In genomic region chr3:55742218-55742617, GRCm38 (mm10) we compare ENCODE assay signal across 20 mouse cellular contexts. TPM values are rescaled to one million over a fixed set of nuclear protein-coding genes. Genes with fewer than 3 reads are reported as not detected.
DNase-seq lines count a peak whose midpoint lies in the region; ATAC-seq and TF ChIP-seq lines count a peak whose summit lies in the region.
"Had no signal": no experiment of that assay in that cellular context is flagged by ENCODE, and none has a peak within 500 bp of the region (broad histone marks: within the 10 kb centered on the region; RNA-seq: fewer than 3 reads in every experiment).

No protein-coding gene starts in this region.

- no peak overlapping the region for H3K27ac ChIP-seq in forebrain, embryonic 16.5 days (ENCODE audit: low read length)
- H3K27ac ChIP-seq in hindbrain, embryonic 15.5 days (replicated peaks): peak overlapping the region; percentile 78
- peak overlapping the region; percentile 89 for H3K27ac ChIP-seq in midbrain, embryonic 15.5 days
- no peak overlapping the region for H3K27ac ChIP-seq in cerebellum, adult 2 months (ENCODE audit: insufficient read depth, low read length)
- H3K27ac ChIP-seq: embryonic facial prominence, embryonic 12.5 days; kidney, embryonic 15.5 days; macrophage had no signal

- no peak for TF ChIP-seq POLR2A in brain, embryonic 14.5 days (IDR thresholded peaks at IDR 0.05; ENCODE audit: borderline replicate concordance, extremely low read depth, insufficient read depth, insufficient read length, poor library complexity, severe bottlenecking)
- TF ChIP-seq POLR2A in cerebellum, adult 2 months (IDR thresholded peaks at IDR 0.05; ENCODE audit: borderline replicate concordance, insufficient read depth, low read length): no peak

- ATAC-seq in forebrain, embryonic 16.5 days: peak; percentile 22; the same call in 1 of the 2 replicates
- ATAC-seq in hindbrain, embryonic 15.5 days (ENCODE audit: low FRiP score, low read depth): no peak; the same call in 1 of the 2 replicates
- peak; percentile 31; the same call in 1 of the 2 replicates for ATAC-seq in midbrain, embryonic 15.5 days (replicated peaks)
- ATAC-seq in frontal cortex, adult (ENCODE audit: low TSS enrichment): no peak

- WGBS in forebrain, embryonic 16.5 days: 77% methylated on average over 5 of the region's 5 CpGs
- 78% methylated on average over 5 of the region's 5 CpGs for WGBS in hindbrain, embryonic 15.5 days
- WGBS in midbrain, embryonic 15.5 days: 45% methylated on average over 5 of the region's 5 CpGs
- 62% methylated on average over 5 of the region's 5 CpGs for WGBS in cerebellum, adult 2 months

- H3K27me3 ChIP-seq in forebrain, embryonic 16.5 days (replicated peaks; ENCODE audit: control insufficient read depth, insufficient read depth, low read length): peaks cover 3% of the 10 kb centered on the region
- no peaks in the 10 kb centered on the region for H3K27me3 ChIP-seq in hindbrain, embryonic 15.5 days
- H3K27me3 ChIP-seq in midbrain, embryonic 15.5 days (replicated peaks): no peaks in the 10 kb centered on the region
- H3K27me3 ChIP-seq in cerebellum, adult 2 months (ENCODE audit: control insufficient read depth, insufficient read depth, low read length): no peaks in the 10 kb centered on the region
- H3K27me3 ChIP-seq: embryonic facial prominence, embryonic 12.5 days; kidney, embryonic 15.5 days had no signal

- no peaks in the 10 kb centered on the region for H3K36me3 ChIP-seq in forebrain, embryonic 16.5 days (ENCODE audit: control insufficient read depth, insufficient read depth)
- H3K36me3 ChIP-seq in hindbrain, embryonic 15.5 days: no peaks in the 10 kb centered on the region
- H3K36me3 ChIP-seq in midbrain, embryonic 15.5 days (replicated peaks): no peaks in the 10 kb centered on the region
- H3K36me3 ChIP-seq: embryonic facial prominence, embryonic 12.5 days; kidney, embryonic 15.5 days had no signal

- H3K9ac ChIP-seq in forebrain, embryonic 16.5 days (replicated peaks; ENCODE audit: low read depth, low read length): no peak overlapping the region
- no peak overlapping the region for H3K9ac ChIP-seq in hindbrain, embryonic 15.5 days
- no peak overlapping the region for H3K9ac ChIP-seq in midbrain, embryonic 15.5 days
- H3K9ac ChIP-seq: embryonic facial prominence, embryonic 12.5 days; kidney, embryonic 15.5 days had no signal

- no peak for TF ChIP-seq CTCF in brain, embryonic 14.5 days (IDR thresholded peaks at IDR 0.05; ENCODE audit: borderline replicate concordance, extremely low read depth, insufficient read depth, insufficient read length)
- TF ChIP-seq CTCF in cerebellum, adult 2 months (IDR thresholded peaks at IDR 0.05; ENCODE audit: borderline replicate concordance, insufficient read depth, low read depth, low read length): no peak

- intact Hi-C loops in heart, postnatal 25 days (cut with DNase I): no loop called here

- no peaks in the 10 kb centered on the region for H3K9me3 ChIP-seq in forebrain, embryonic 16.5 days (ENCODE audit: control insufficient read depth, low read length)
- no peaks in the 10 kb centered on the region for H3K9me3 ChIP-seq in hindbrain, embryonic 15.5 days
- no peaks in the 10 kb centered on the region for H3K9me3 ChIP-seq in midbrain, embryonic 15.5 days
- H3K9me3 ChIP-seq: embryonic facial prominence, embryonic 12.5 days; kidney, embryonic 15.5 days had no signal

- no peak overlapping the region for H3K4me3 ChIP-seq in forebrain, embryonic 16.5 days (replicated peaks; ENCODE audit: low read length)
- H3K4me3 ChIP-seq in hindbrain, embryonic 15.5 days: no peak overlapping the region
- no peak overlapping the region for H3K4me3 ChIP-seq in midbrain, embryonic 15.5 days
- H3K4me3 ChIP-seq in cerebellum, adult 2 months (replicated peaks; ENCODE audit: insufficient read depth, low read depth, low read length): no peak overlapping the region
- H3K4me3 ChIP-seq: embryonic facial prominence, embryonic 12.5 days; kidney, embryonic 15.5 days had no signal

- H3K4me2 ChIP-seq in forebrain, embryonic 16.5 days (ENCODE audit: low read length): no peak overlapping the region
- no peak overlapping the region for H3K4me2 ChIP-seq in hindbrain, embryonic 15.5 days
- H3K4me2 ChIP-seq in midbrain, embryonic 15.5 days: no peak overlapping the region; the same call in 1 of the 2 replicates
- H3K4me2 ChIP-seq: embryonic facial prominence, embryonic 12.5 days; kidney, embryonic 15.5 days; liver, embryonic 11.5 days had no signal

- peak; percentile 48 for DNase-seq in brain, embryonic 14.5 days (ENCODE audit: low read depth)
- no peak for DNase-seq in thymus, postnatal 36 days
- DNase-seq in heart, postnatal 25 days (ENCODE audit: low spot score): no peak
- no peak for DNase-seq in cerebellum, adult 2 months
- DNase-seq: adrenal gland, postnatal 14 days; cerebellum, adult 18-20 months; gastrocnemius, postnatal 10 days; layer of hippocampus, postnatal 36 days; lung, adult 2 months; spleen, adult 18-20 months; thymus, adult 18-20 months had no signal

- peaks cover 8% of the 10 kb centered on the region; the same call in 1 of the 2 replicates for H3K4me1 ChIP-seq in forebrain, embryonic 16.5 days (replicated peaks; ENCODE audit: control insufficient read depth, insufficient read depth, low read length)
- peaks cover 23% of the 10 kb centered on the region for H3K4me1 ChIP-seq in hindbrain, embryonic 15.5 days (replicated peaks)
- peaks cover 28% of the 10 kb centered on the region for H3K4me1 ChIP-seq in midbrain, embryonic 15.5 days
- H3K4me1 ChIP-seq in cerebellum, adult 2 months (ENCODE audit: control insufficient read depth, insufficient read depth, low read length): peaks cover 5% of the 10 kb centered on the region
- H3K4me1 ChIP-seq: embryonic facial prominence, embryonic 12.5 days; kidney, embryonic 15.5 days had no signal

RNA-seq across cellular contexts. Expression of gene Mab21l1, which starts 40.1 kb away (rescaled TPM):
- 49.1 and 90.4 TPM in 2 replicates for polyA plus RNA-seq in brain, embryonic 14.5 days (2012; rRNA removed)
- polyA plus RNA-seq in forebrain, embryonic 16.5 days (2015; fragmentation: Nextera tagmentation; extraction: Ambion mirVana): 17.5 and 32.2 TPM in 2 replicates
- 169 and 177 TPM in 2 replicates for polyA plus RNA-seq in hindbrain, embryonic 15.5 days (2015; fragmentation: Nextera tagmentation; extraction: Ambion mirVana)
- polyA plus RNA-seq in midbrain, embryonic 15.5 days (2015; fragmentation: Nextera tagmentation; extraction: Ambion mirVana): 159 and 172 TPM in 2 replicates
- not detected for total RNA-seq in heart, postnatal 25 days (2021)
- polyA plus RNA-seq in cerebellum, adult 2 months (2012; rRNA removed): 45.4 and 50.6 TPM in 2 replicates
- total RNA-seq: common myeloid progenitor, adult 5-6 weeks had no signal
- polyA plus RNA-seq: macrophage had no signal

Comparison
In these comparisons a context has a peak if more than half of its experiments do, and no peak if none do; other contexts are left out.
1. ATAC-seq: peak in forebrain, embryonic 16.5 days (single experiment) and midbrain, embryonic 15.5 days (single experiment); none in hindbrain, embryonic 15.5 days (single experiment) and frontal cortex, adult (single experiment).
2. H3K27ac ChIP-seq: peak in hindbrain, embryonic 15.5 days (single experiment) and midbrain, embryonic 15.5 days (single experiment); none in forebrain, embryonic 16.5 days (single experiment) and cerebellum, adult 2 months (single experiment).